ENCODE assay signal across 10 mouse cellular contexts in the genomic region with DNA sequence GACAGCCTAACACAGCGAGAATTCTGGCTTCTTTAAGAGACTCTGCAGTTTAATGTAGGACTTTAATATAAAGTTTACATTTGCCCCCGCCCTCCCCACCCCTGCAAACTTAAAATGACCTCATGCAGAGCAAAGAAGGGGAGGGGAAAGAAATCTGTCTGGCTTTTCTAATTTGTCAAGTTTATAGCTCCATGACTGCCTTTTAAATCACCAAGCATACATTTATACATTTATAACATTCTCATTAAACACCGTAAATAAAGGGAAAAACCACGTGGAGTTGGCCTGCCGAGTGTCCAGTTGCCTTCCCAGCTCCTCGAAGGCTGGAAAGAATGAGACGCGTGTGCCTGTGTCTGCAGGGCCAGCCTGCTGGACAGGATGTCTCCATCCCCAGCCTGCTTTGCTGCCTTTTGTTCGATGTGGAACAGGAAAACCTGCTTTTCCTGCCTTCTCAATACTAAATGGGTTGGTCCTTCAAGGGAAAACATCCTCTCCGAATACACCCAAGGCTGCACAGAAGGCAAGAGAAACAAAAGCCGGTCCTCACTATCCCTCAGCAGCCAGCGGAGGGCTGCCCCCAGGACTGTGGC. TPM values are rescaled to one million over a fixed set of nuclear protein-coding genes. Genes with fewer than 3 reads are reported as not detected.
DNase-seq lines count a peak whose midpoint lies in the region; ATAC-seq and TF ChIP-seq lines count a peak whose summit lies in the region.
"Had no signal": no experiment of that assay in that cellular context is flagged by ENCODE, and none has a peak within 500 bp of the region (broad histone marks: within the 10 kb centered on the region; RNA-seq: fewer than 3 reads in every experiment).

No protein-coding gene starts in this region.

- no peaks in the 10 kb centered on the region for H3K9me3 ChIP-seq in embryonic facial prominence, embryonic 15.5 days (replicated peaks)
- no peaks in the 10 kb centered on the region for H3K9me3 ChIP-seq in midbrain, embryonic 15.5 days
- H3K9me3 ChIP-seq: forebrain, embryonic 13.5 days; midbrain, embryonic 12.5 days had no signal

- peak; percentile 39 for DNase-seq in embryo, embryonic 10.5 days (ENCODE audit: low spot score)
- DNase-seq in kidney, adult 2 months: peak; percentile 80
- DNase-seq in lung, adult 2 months: no peak
- no peak for DNase-seq in testis, postnatal 14 days (ENCODE audit: low spot score)
- no peak for DNase-seq in left cerebral cortex, adult 9 months (ENCODE audit: low spot score in 2 of 2)
- DNase-seq in cerebellum, postnatal 36 days: no peak

- WGBS in embryonic facial prominence, embryonic 15.5 days: 38% methylated on average over 12 of the region's 12 CpGs
- 55% methylated on average over 12 of the region's 12 CpGs for WGBS in kidney, adult 2 months
- WGBS in lung, adult 2 months: 32% methylated on average over 12 of the region's 12 CpGs
- 68% methylated on average over 12 of the region's 12 CpGs for WGBS in midbrain, embryonic 15.5 days

- H3K4me2 ChIP-seq in embryonic facial prominence, embryonic 15.5 days (replicated peaks): no peak overlapping the region
- no peak overlapping the region for H3K4me2 ChIP-seq in midbrain, embryonic 15.5 days
- H3K4me2 ChIP-seq: forebrain, embryonic 13.5 days; midbrain, embryonic 12.5 days had no signal

- no peaks in the 10 kb centered on the region for H3K36me3 ChIP-seq in embryonic facial prominence, embryonic 15.5 days
- no peaks in the 10 kb centered on the region for H3K36me3 ChIP-seq in kidney, adult 2 months (ENCODE audit: control insufficient read depth, insufficient read depth, low read length)
- H3K36me3 ChIP-seq in midbrain, embryonic 15.5 days (replicated peaks): no peaks in the 10 kb centered on the region
- H3K36me3 ChIP-seq: midbrain, embryonic 12.5 days had no signal

- no peak overlapping the region for H3K4me3 ChIP-seq in embryonic facial prominence, embryonic 15.5 days (replicated peaks)
- H3K4me3 ChIP-seq in kidney, adult 2 months (ENCODE audit: insufficient read depth, low read depth, low read length): no peak overlapping the region
- no peak overlapping the region for H3K4me3 ChIP-seq in lung, adult 2 months (replicated peaks; ENCODE audit: extremely low read depth, low read depth, low read length)
- H3K4me3 ChIP-seq in midbrain, embryonic 15.5 days: no peak overlapping the region
- H3K4me3 ChIP-seq: forebrain, embryonic 13.5 days; midbrain, embryonic 12.5 days had no signal

- no peak for TF ChIP-seq CTCF in kidney, adult 2 months (conservative IDR thresholded peaks at IDR 0.05; ENCODE audit: insufficient read depth, insufficient read length, low read depth, low read length)
- TF ChIP-seq CTCF in lung, adult 2 months (IDR thresholded peaks at IDR 0.05; ENCODE audit: insufficient read depth, low read length): no peak

- peak overlapping the region; percentile 61; the same call in 1 of the 2 replicates for H3K27ac ChIP-seq in embryonic facial prominence, embryonic 15.5 days (replicated peaks)
- H3K27ac ChIP-seq in kidney, adult 2 months (ENCODE audit: insufficient read depth, low read depth, low read length): peak overlapping the region; percentile 77
- no peak overlapping the region for H3K27ac ChIP-seq in midbrain, embryonic 15.5 days
- H3K27ac ChIP-seq: forebrain, embryonic 13.5 days; midbrain, embryonic 12.5 days had no signal

- peak; percentile 26 for TF ChIP-seq POLR2A in kidney, adult 2 months (IDR thresholded peaks at IDR 0.05; ENCODE audit: low read depth, low read length)
- TF ChIP-seq POLR2A in lung, adult 2 months (IDR thresholded peaks at IDR 0.05; ENCODE audit: borderline replicate concordance, extremely low read depth, low read depth, low read length): peak; percentile 81; the same call in 1 of the 2 replicates

- H3K27me3 ChIP-seq in embryonic facial prominence, embryonic 15.5 days: no peaks in the 10 kb centered on the region
- H3K27me3 ChIP-seq in kidney, adult 2 months (replicated peaks; ENCODE audit: control insufficient read depth, insufficient read depth, low read length): no peaks in the 10 kb centered on the region
- no peaks in the 10 kb centered on the region for H3K27me3 ChIP-seq in midbrain, embryonic 15.5 days (replicated peaks)
- H3K27me3 ChIP-seq: forebrain, embryonic 13.5 days; midbrain, embryonic 12.5 days had no signal

- H3K9ac ChIP-seq in embryonic facial prominence, embryonic 15.5 days: no peak overlapping the region
- no peak overlapping the region for H3K9ac ChIP-seq in midbrain, embryonic 15.5 days
- H3K9ac ChIP-seq: forebrain, embryonic 13.5 days; midbrain, embryonic 12.5 days had no signal

- peaks cover 6% of the 10 kb centered on the region for H3K4me1 ChIP-seq in embryonic facial prominence, embryonic 15.5 days
- H3K4me1 ChIP-seq in kidney, adult 2 months (ENCODE audit: control insufficient read depth, insufficient read depth, low read length): peaks cover 12% of the 10 kb centered on the region; the same call in 1 of the 2 replicates
- H3K4me1 ChIP-seq in lung, adult 2 months (ENCODE audit: control insufficient read depth, insufficient read depth, low read length): peaks cover 31% of the 10 kb centered on the region
- H3K4me1 ChIP-seq in midbrain, embryonic 15.5 days: no peaks in the 10 kb centered on the region
- H3K4me1 ChIP-seq: forebrain, embryonic 13.5 days; midbrain, embryonic 12.5 days had no signal

- no peak for ATAC-seq in embryonic facial prominence, embryonic 15.5 days (ENCODE audit: insufficient number of reproducible peaks, low FRiP score, low TSS enrichment, low read depth)
- ATAC-seq in midbrain, embryonic 15.5 days (replicated peaks): no peak
- ATAC-seq: forebrain, embryonic 13.5 days had no signal

RNA-seq across cellular contexts. Expression of a gene that starts 16.6 kb away (rescaled TPM):
- 8.7 and 9.8 TPM in 2 replicates for polyA plus RNA-seq in embryonic facial prominence, embryonic 15.5 days (2015; fragmentation: Nextera tagmentation; extraction: Ambion mirVana)
- 41.9 and 50.7 TPM in 2 replicates for polyA plus RNA-seq in kidney, adult 2 months (2012; rRNA removed)
- polyA plus RNA-seq in lung, adult 2 months (2012; rRNA removed): 62.3 and 73.3 TPM in 2 replicates
- 12.9 and 14.5 TPM in 2 replicates for polyA plus RNA-seq in midbrain, embryonic 15.5 days (2015; fragmentation: Nextera tagmentation; extraction: Ambion mirVana)

Comparison
In these comparisons a context has a peak if more than half of its experiments do, and no peak if none do; other contexts are left out.
1. DNase-seq: peak in embryo, embryonic 10.5 days (single experiment) and kidney, adult 2 months (single experiment); none in lung, adult 2 months (single experiment), testis, postnatal 14 days (single experiment), left cerebral cortex, adult 9 months (0 of 2) and cerebellum, postnatal 36 days (0 of 2).